Mouse (Mus musculus): ENCODE measurements around the gene Vkorc1l1. TPM values are rescaled to one million over a fixed set of nuclear protein-coding genes. Genes with fewer than 3 reads are reported as not detected.

Vkorc1l1 gene
- total and polyA plus RNA-seq, 3 experiments = 24.2 to 42.4 TPM; not detected in 1

- Histone ChIP-seq H3K4me3 (ENCODE audit: control insufficient read depth in 1 of 2, insufficient read depth in 1 of 2, low read depth in 2 of 2, low read length in 2 of 2) (no peak overlapping the region), H3K36me3 (ENCODE audit: control insufficient read depth in 1 of 2, insufficient read depth in 2 of 2, low read length in 2 of 2) (peaks cover 2 to 6% of the 10 kb centered on the region in 2 experiments; a peak in 3 of 4 replicates), H3K27me3 (ENCODE audit: control insufficient read depth in 1 of 2, insufficient read depth in 2 of 2, low read length in 2 of 2) (no peaks in the 10 kb centered on the region), H3K27ac (ENCODE audit: control insufficient read depth, low read depth, low read length) (no peak overlapping the region), H3K9ac (ENCODE audit: control insufficient read depth, low read depth, low read length, poor library complexity, severe bottlenecking) (no peak overlapping the region), H3K9me3 (replicated peaks; ENCODE audit: insufficient read depth, low read length) (no peaks in the 10 kb centered on the region), H3K79me2 (ENCODE audit: control insufficient read depth, insufficient read depth, low read length, poor library complexity) (no peaks in the 10 kb centered on the region), H3K4me1 (ENCODE audit: control insufficient read depth in 1 of 2, insufficient read depth in 2 of 2, low read length in 2 of 2) (peaks cover 0 to 4% of the 10 kb centered on the region in 2 experiments; a peak in 1 of 4 replicates)
- TF ChIP-seq POLR2A (IDR thresholded peaks at IDR 0.05; ENCODE audit: control insufficient read depth in 1 of 2, insufficient read depth in 1 of 2, low read depth in 1 of 2, low read length in 2 of 2, poor library complexity in 1 of 2) = no peak
- no peak for TF ChIP-seq NRF1 (IDR thresholded peaks at IDR 0.05; ENCODE audit: insufficient read depth, low read depth, low read length, poor library complexity, severe bottlenecking)
- TF ChIP-seq ETS1 (IDR thresholded peaks at IDR 0.05; ENCODE audit: low read depth, low read length) = no peak
- TF ChIP-seq JUND (IDR thresholded peaks at IDR 0.05; ENCODE audit: low read depth, low read length) = no peak
- no peak for TF ChIP-seq USF2 (IDR thresholded peaks at IDR 0.05; ENCODE audit: borderline replicate concordance in 1 of 2, insufficient read depth in 1 of 2, low read depth in 1 of 2, low read length in 2 of 2)
- peak; percentile 9; the same call in 1 of the 2 replicates for TF ChIP-seq GATA1 (IDR thresholded peaks at IDR 0.05; ENCODE audit: low read depth, low read length)
- 0 out of 2 replicates have a peak, but pooled peaks have one; percentile 22 for TF ChIP-seq MYC (IDR thresholded peaks at IDR 0.05; ENCODE audit: low read depth, low read length)
- no peak for TF ChIP-seq MAFK (IDR thresholded peaks at IDR 0.05; ENCODE audit: borderline replicate concordance, low read depth, low read length)
- TF ChIP-seq RCOR1 (IDR thresholded peaks at IDR 0.05; ENCODE audit: low read depth, low read length) = no peak
- TF ChIP-seq NELFE (IDR thresholded peaks at IDR 0.05; ENCODE audit: low read depth, low read length) = no peak
- TF ChIP-seq USF1 (IDR thresholded peaks at IDR 0.05; ENCODE audit: low read depth, low read length) = peak; percentile 60
- no peak for TF ChIP-seq ZKSCAN1 (IDR thresholded peaks at IDR 0.05; ENCODE audit: low read depth, low read length)
- peak; percentile 58; the same call in 1 of the 2 replicates for TF ChIP-seq ZNF384 (IDR thresholded peaks at IDR 0.05; ENCODE audit: low read depth, low read length)
- TF ChIP-seq MEF2A (IDR thresholded peaks at IDR 0.05; ENCODE audit: extremely low read depth, insufficient replicate concordance, low read depth, low read length, poor library complexity, severe bottlenecking) = no peak
- TF ChIP-seq UBTF (IDR thresholded peaks at IDR 0.05; ENCODE audit: borderline replicate concordance, insufficient read depth, low read depth, low read length) = no peak
- TF ChIP-seq MXI1 (IDR thresholded peaks at IDR 0.05; ENCODE audit: low read depth, low read length) = 0 out of 2 replicates have a peak, but pooled peaks have one; percentile 19
- peak; percentile 48 for DNase-seq (ENCODE audit: low read depth, low spot score)
Measured at GRCm38 (mm10) chr5:129991898-129992297, 50.1 kb downstream of the Vkorc1l1 start.

- Histone ChIP-seq H3K36me3 (ENCODE audit: control insufficient read depth in 1 of 2, insufficient read depth in 2 of 2, low read length in 2 of 2) (peaks cover 2 to 3% of the 10 kb centered on the region in 2 experiments; a peak in 3 of 4 replicates), H3K27ac (ENCODE audit: control insufficient read depth, low read depth, low read length) (no peak overlapping the region), H3K79me2 (ENCODE audit: control insufficient read depth, insufficient read depth, low read length, poor library complexity) (no peaks in the 10 kb centered on the region), H3K9me3 (replicated peaks; ENCODE audit: insufficient read depth, low read length) (no peaks in the 10 kb centered on the region), H3K4me1 (ENCODE audit: control insufficient read depth in 1 of 2, insufficient read depth in 2 of 2, low read length in 2 of 2) (peaks cover 0 to 4% of the 10 kb centered on the region in 2 experiments; a peak in 1 of 4 replicates), H3K4me3 (ENCODE audit: control insufficient read depth in 1 of 2, insufficient read depth in 1 of 2, low read depth in 2 of 2, low read length in 2 of 2) (no peak overlapping the region), H3K27me3 (ENCODE audit: control insufficient read depth in 1 of 2, insufficient read depth in 2 of 2, low read length in 2 of 2) (no peaks in the 10 kb centered on the region), H3K9ac (ENCODE audit: control insufficient read depth, low read depth, low read length, poor library complexity, severe bottlenecking) (no peak overlapping the region)
- TF ChIP-seq TAL1 (IDR thresholded peaks at IDR 0.05; ENCODE audit: low read length) (no peak), ZKSCAN1 (IDR thresholded peaks at IDR 0.05; ENCODE audit: low read depth, low read length) (no peak), MYB (IDR thresholded peaks at IDR 0.05; ENCODE audit: low read depth, low read length) (no peak)
- DNase-seq (ENCODE audit: low read depth, low spot score) = no peak
Measured at GRCm38 (mm10) chr5:129993374-129993773, 51.6 kb downstream of the Vkorc1l1 start.
